Mouse (Mus musculus) intestine, postnatal 0 days (tissue): ENCODE measurements at regions not wholly inside any gene's neighbourhood (a gene's known extent, or its start where the extent isn't known, plus 50 kb on each side); places are given as distances from the start of the nearest gene placed in this dataset.

ENCODE experiments used
- ATAC-seq: fragments of 200-750 bp; cut with Nextera tagmentation; 2 replicates; pipeline ENCODE4 v1.8.0; 2017; ENCODE audit warnings: mild to moderate bottlenecking, moderate TSS enrichment, moderate library complexity
- H3K27ac ChIP-seq: fragments of 300-500 bp; sonication (generic); 2 replicates; pipeline ENCODE4 v1.5.1; 2014; ENCODE audit warnings: mild to moderate bottlenecking, low read depth, low read length, moderate library complexity
- H3K27me3 ChIP-seq: fragments of 300-500 bp; sonication (generic); replicated peaks from 2 replicates; pipeline ENCODE4 v1.6.1; 2014; ENCODE audit warnings: low read length, mixed read lengths; ENCODE audit not compliant: control insufficient read depth, insufficient read depth
- H3K36me3 ChIP-seq: fragments of 300-500 bp; sonication (generic); 2 replicates; pipeline ENCODE4 v1.6.1; 2014; ENCODE audit warnings: mild to moderate bottlenecking, moderate library complexity; ENCODE audit not compliant: control insufficient read depth, insufficient read depth
- H3K4me1 ChIP-seq: fragments of 300-500 bp; sonication (generic); replicated peaks from 2 replicates; pipeline ENCODE4 v1.6.1; 2014; ENCODE audit warnings: antibody characterized with exemption, low read length, mixed read lengths; ENCODE audit not compliant: control insufficient read depth, insufficient read depth
- H3K4me2 ChIP-seq: fragments of 300-500 bp; sonication (generic); replicated peaks from 2 replicates; pipeline ENCODE4 v1.6.1; 2014; ENCODE audit warnings: low read depth, mild to moderate bottlenecking, moderate library complexity
- H3K4me3 ChIP-seq: fragments of 300-500 bp; sonication (generic); 2 replicates; pipeline ENCODE4 v1.5.1; 2014; ENCODE audit warnings: low read depth, low read length
- H3K9ac ChIP-seq: fragments of 300-500 bp; sonication (generic); 2 replicates; pipeline ENCODE4 v1.6.1; 2014; ENCODE audit warnings: mild to moderate bottlenecking, low read depth, low read length
- H3K9me3 ChIP-seq: fragments of 300-500 bp; sonication (generic); 2 replicates; pipeline ENCODE4 v1.6.1; 2016; ENCODE audit warnings: mixed run types; ENCODE audit not compliant: control insufficient read depth
- CTCF ChIP-seq: sonication (generic); IDR thresholded peaks from 2 replicates; pipeline ENCODE4 v1.5.1; 2016; ENCODE audit warnings: low read depth, mild to moderate bottlenecking, control low read depth, antibody characterized with exemption, moderate library complexity
- WGBS: fragments of 180-500 bp; shearing (Covaris S2); extraction: QIAGEN DNeasy Blood & Tissue Kit; methylation state at CpG from one replicate; pipeline ENCODE4 v1.1.7; 2014; 5-methylcytosine and 5-hydroxymethylcytosine counted together

DNA sequence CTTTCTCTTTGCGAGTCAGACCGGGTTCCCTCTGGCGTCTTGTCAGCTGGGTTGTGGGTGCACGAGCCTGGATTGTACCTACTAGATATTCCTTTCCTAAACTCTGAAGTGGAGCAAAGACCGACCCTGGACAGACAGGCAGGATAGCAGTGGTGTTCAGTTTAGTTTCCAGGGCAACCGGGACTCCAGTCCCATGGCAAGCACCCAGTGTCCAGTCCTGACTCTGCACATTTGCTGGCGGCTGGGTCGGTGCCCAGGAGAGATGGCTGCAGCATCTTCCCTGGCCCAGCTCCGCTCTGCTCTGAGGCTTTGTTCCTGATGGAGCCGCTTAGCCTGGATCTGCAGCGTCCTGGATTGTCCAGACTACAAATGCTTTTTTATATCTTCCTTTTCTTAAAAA, 188.1 kb upstream of the Map3k1 start:
- Histone ChIP-seq H3K4me1 (peaks cover 6% of the 10 kb centered on the region; the same call in 1 of the 2 replicates), H3K4me2 (no peak overlapping the region), H3K27me3 (no peaks in the 10 kb centered on the region), H3K4me3 (no peak overlapping the region), H3K36me3 (no peaks in the 10 kb centered on the region), H3K9ac (no peak overlapping the region), H3K27ac (no peak overlapping the region), H3K9me3 (no peaks in the 10 kb centered on the region)
- 75% methylated on average over 11 of the region's 11 CpGs for WGBS
- no peak for ATAC-seq
- no peak for TF ChIP-seq CTCF

DNA sequence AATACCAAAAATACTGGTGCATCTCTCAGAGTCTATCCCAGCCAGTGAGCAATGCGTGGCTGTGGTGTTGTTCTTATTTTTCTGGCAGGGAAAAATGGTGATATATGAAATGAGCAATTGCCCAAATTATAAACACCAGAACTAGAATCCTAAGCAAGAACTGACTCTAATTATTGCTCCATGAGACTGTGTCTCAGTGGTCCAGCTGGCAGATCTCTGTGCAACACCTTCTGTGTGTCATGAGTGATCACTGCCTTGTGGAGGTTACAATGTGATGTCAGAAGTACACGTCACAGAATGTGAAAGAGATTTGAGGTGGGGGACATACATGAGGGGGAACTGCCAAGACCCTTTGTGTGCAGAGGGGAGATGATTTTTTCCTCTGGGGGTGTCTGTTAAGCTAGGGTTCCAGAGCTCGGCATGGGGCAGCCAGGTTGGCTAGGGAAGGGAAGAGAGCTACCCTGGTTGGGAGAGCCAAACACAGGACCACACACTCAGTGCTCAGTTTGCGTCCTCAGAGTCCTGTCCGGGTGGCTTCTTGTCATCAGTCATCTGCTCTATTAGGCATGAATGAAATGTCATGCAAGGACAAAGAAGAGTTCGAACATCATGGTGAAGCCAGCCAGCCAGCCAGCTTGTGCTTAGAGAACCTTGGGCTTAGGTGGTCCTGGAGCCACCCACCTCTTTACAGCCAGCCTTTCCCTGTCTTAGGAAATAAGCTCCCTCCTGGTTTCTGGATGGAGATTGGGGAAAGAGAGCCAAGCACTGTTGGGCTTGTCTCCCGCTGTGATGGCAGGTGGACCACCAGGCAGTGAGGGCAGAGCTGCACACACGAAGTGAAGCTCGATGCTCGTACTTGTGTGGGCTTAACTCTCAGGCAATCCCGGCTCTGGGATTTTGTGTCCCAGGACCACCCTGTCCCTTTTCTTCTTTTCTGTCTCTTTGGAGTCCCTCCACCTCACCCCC, 189.5 kb upstream of the Map3k1 start:
- TF ChIP-seq CTCF, result no peak
- H3K9ac ChIP-seq, result no peak overlapping the region
- no peak overlapping the region for H3K27ac ChIP-seq
- no peak overlapping the region for H3K4me2 ChIP-seq
- no peak for ATAC-seq
- H3K4me3 ChIP-seq, result no peak overlapping the region
- 87% methylated on average over 11 of the region's 11 CpGs for WGBS
- H3K4me1 ChIP-seq, result peaks cover 7% of the 10 kb centered on the region; the same call in 1 of the 2 replicates
- no peaks in the 10 kb centered on the region for H3K9me3 ChIP-seq
- no peaks in the 10 kb centered on the region for H3K27me3 ChIP-seq
- no peaks in the 10 kb centered on the region for H3K36me3 ChIP-seq

- no peak overlapping the region for H3K9ac ChIP-seq
- no peak for ATAC-seq
- no peak overlapping the region for H3K4me2 ChIP-seq
- no peak for TF ChIP-seq CTCF
- WGBS, result 78% methylated on average over 6 of the region's 6 CpGs
- H3K27me3 ChIP-seq, result no peaks in the 10 kb centered on the region
- no peaks in the 10 kb centered on the region for H3K9me3 ChIP-seq
- H3K4me1 ChIP-seq, result peaks cover 9% of the 10 kb centered on the region; the same call in 1 of the 2 replicates
- H3K36me3 ChIP-seq, result no peaks in the 10 kb centered on the region
- H3K4me3 ChIP-seq, result no peak overlapping the region
- no peak overlapping the region for H3K27ac ChIP-seq
Measured at GRCm38 (mm10) chr13:111999647-112000292, 191.0 kb upstream of the Map3k1 start.

DNA sequence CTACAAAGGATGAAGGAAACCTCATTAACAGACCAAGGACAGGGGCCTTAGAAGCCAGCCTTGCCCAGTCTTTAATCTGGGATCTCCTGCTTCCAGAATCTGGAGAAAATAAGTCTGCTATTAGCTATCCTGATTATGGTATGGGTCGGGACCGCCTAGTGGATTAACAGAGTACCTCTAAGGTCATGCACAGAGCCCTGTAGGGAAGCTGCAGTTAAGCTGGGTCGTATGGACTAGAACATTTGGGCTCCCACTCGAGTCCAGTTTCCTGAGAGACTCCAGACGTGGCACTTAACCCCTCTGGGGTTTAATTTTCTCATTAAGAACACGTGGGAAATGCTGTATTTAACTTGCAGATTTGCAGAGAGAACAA, 191.5 kb upstream of the Map3k1 start:
- 79% methylated on average over 6 of the region's 6 CpGs for WGBS
- ATAC-seq, result no peak
- H3K27me3 ChIP-seq, result no peaks in the 10 kb centered on the region
- no peak overlapping the region for H3K4me3 ChIP-seq
- H3K27ac ChIP-seq, result no peak overlapping the region
- peaks cover 9% of the 10 kb centered on the region; the same call in 1 of the 2 replicates for H3K4me1 ChIP-seq
- no peaks in the 10 kb centered on the region for H3K36me3 ChIP-seq
- no peak overlapping the region for H3K9ac ChIP-seq
- H3K4me2 ChIP-seq, result no peak overlapping the region
- TF ChIP-seq CTCF, result no peak
- no peaks in the 10 kb centered on the region for H3K9me3 ChIP-seq

- no peak overlapping the region for H3K4me2 ChIP-seq
- no peak overlapping the region for H3K9ac ChIP-seq
- H3K4me1 ChIP-seq, result peaks cover 9% of the 10 kb centered on the region; the same call in 1 of the 2 replicates
- TF ChIP-seq CTCF, result no peak
- H3K36me3 ChIP-seq, result no peaks in the 10 kb centered on the region
- H3K4me3 ChIP-seq, result no peak overlapping the region
- no peak for ATAC-seq
- H3K27ac ChIP-seq, result no peak overlapping the region
- H3K9me3 ChIP-seq, result no peaks in the 10 kb centered on the region
- no peaks in the 10 kb centered on the region for H3K27me3 ChIP-seq
- WGBS, result 63% methylated on average over 5 of the region's 5 CpGs
Measured at GRCm38 (mm10) chr13:112000696-112001095, 191.9 kb upstream of the Map3k1 start.
